16 mouse cellular contexts compared by ENCODE assay signal in genomic region chr2:168259046-168259445, GRCm38 (mm10).
"Had no signal": no experiment of that assay in that cellular context is flagged by ENCODE, and none has a peak within 500 bp of the region (broad histone marks: within the 10 kb centered on the region; RNA-seq: fewer than 3 reads in every experiment).

No protein-coding gene starts in this region.

- H3K9ac ChIP-seq: limb, embryonic 15.5 days; liver, embryonic 12.5 days; lung, embryonic 14.5 days; neural tube, embryonic 13.5 days had no signal

- DNase-seq: layer of hippocampus, adult 9-11 months; layer of hippocampus, postnatal 36 days; lung, embryonic 14.5 days; lung, postnatal 10 days; lung, postnatal 4 days; retina, postnatal 1 day; right cerebral cortex, postnatal 4 days; spleen, adult 18-20 months; thymus, adult 18-20 months; thymus, postnatal 14 days had no signal

- H3K27ac ChIP-seq: kidney, postnatal 0 days; limb, embryonic 15.5 days; liver, embryonic 12.5 days; midbrain, embryonic 10.5 days; neural tube, embryonic 13.5 days had no signal

- H3K4me1 ChIP-seq: liver, embryonic 12.5 days; midbrain, embryonic 10.5 days; neural tube, embryonic 13.5 days had no signal

- H3K4me2 ChIP-seq: limb, embryonic 15.5 days; liver, embryonic 12.5 days; lung, embryonic 14.5 days; neural tube, embryonic 13.5 days had no signal

- H3K27me3 ChIP-seq: neural tube, embryonic 13.5 days had no signal

- H3K4me3 ChIP-seq: limb, embryonic 15.5 days; liver, embryonic 12.5 days; midbrain, embryonic 10.5 days; neural tube, embryonic 13.5 days had no signal

- ATAC-seq: liver, embryonic 12.5 days; midbrain, embryonic 16.5 days had no signal

- H3K9me3 ChIP-seq: limb, embryonic 15.5 days; liver, embryonic 12.5 days; midbrain, embryonic 10.5 days; neural tube, embryonic 13.5 days had no signal

- H3K36me3 ChIP-seq: limb, embryonic 15.5 days; liver, embryonic 12.5 days; neural tube, embryonic 13.5 days had no signal
